Mouse (Mus musculus): Measurements from ENCODE around the gene Ccser1. TPM values are rescaled to one million over a fixed set of nuclear protein-coding genes. Genes with fewer than 3 reads are reported as not detected.

Ccser1 gene
- total RNA-seq, 2 experiments from 2014 or later: 0.82 to 1.1 TPM

DNA sequence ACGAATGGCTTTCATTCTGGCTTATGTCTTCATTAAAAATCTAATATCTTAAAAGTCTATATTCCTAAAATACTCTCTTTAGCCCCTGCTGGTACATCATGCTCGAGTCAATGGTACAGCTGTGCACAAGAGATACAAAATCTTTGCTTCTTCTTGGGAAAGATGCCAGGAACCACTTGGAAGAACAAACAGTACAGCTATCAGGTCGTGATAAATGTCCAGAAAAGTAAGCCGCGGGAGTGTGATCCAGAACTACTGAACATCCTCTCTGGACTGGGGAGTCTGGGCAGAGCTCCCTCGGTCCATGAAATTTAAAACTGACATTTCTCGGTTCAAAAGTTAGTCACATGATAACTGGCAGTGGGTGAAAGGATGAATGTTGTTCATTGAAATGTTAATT lies 99.4 kb downstream of the Ccser1 start:
- DNase-seq: peak; percentile 15
- Histone ChIP-seq H3K27ac (no peak overlapping the region), H3K4me3 (0 out of 2 replicates have a peak overlapping the region, but pooled peaks have one; percentile 13)
- intact Hi-C loops (cut with DNase I): no loop called here
- no peak for TF ChIP-seq CTCF (IDR thresholded peaks at IDR 0.05)

- intact Hi-C loops (cut with DNase I): no loop called here
- DNase-seq: no peak
- no peak for TF ChIP-seq CTCF (IDR thresholded peaks at IDR 0.05)
- H3K27ac ChIP-seq: no peak overlapping the region
- H3K4me3 ChIP-seq: peak overlapping the region; percentile 13; the same call in 1 of the 2 replicates
Measured at GRCm38 (mm10) chr6:61292927-61293326, 112.8 kb downstream of the Ccser1 start.

DNA sequence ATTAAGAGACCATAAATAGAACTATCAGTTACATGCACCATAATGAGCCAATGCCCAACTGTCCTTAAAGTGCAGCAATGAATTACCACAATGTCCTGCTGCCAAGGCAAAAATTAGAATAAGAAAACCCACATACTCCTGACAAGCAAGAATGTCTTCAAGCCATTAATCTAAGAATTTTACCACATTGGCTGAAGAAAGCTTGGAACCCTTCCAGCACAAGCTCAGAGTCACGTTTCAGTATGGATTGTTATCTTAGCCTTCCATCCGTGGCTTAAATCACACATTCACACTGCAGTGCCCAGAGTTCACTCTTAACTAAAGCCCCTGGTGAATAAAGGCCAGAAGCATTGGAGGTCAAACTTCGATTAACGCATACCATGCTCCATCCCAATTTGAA lies 115.4 kb downstream of the Ccser1 start:
- H3K27ac ChIP-seq: no peak overlapping the region
- no peak for DNase-seq
- no peak overlapping the region for H3K4me3 ChIP-seq
- no peak for TF ChIP-seq CTCF (IDR thresholded peaks at IDR 0.05)
- intact Hi-C loops (cut with DNase I): no loop called here

GRCm38 (mm10) chr6:61296188-61297037 lies 116.3 kb downstream of the Ccser1 start:
- intact Hi-C loops (cut with DNase I): no loop called here
- no peak for DNase-seq
- TF ChIP-seq CTCF (IDR thresholded peaks at IDR 0.05): no peak
- no peak overlapping the region for H3K27ac ChIP-seq
- no peak overlapping the region for H3K4me3 ChIP-seq

DNA sequence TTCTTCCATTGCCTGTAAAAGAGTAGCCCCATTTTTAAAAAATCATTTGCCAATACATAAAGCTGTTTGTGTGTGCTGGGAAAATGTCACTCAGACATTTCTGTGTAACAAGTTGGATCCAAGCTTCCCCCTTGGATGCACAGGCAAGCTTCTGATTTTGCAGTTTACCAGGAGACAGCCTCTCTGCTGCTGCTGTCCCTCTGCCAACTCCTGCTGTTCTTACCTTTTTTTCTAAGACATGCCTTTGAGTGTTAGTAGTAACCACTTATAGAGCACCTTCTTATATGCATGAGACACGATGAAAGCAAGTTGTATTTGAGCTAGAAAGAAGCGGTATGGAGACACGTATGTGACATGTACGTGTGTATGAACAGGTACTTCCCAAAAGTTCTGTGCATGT lies 120.3 kb downstream of the Ccser1 start:
- Histone ChIP-seq H3K27ac (no peak overlapping the region), H3K4me3 (no peak overlapping the region)
- DNase-seq: no peak
- TF ChIP-seq CTCF (IDR thresholded peaks at IDR 0.05): no peak
- intact Hi-C loops (cut with DNase I): loop anchor here (2.0 to 5.0 kb wide), 2 partner anchors 238 to 314 kb away; no protein-coding TSS in a partner anchor

DNA sequence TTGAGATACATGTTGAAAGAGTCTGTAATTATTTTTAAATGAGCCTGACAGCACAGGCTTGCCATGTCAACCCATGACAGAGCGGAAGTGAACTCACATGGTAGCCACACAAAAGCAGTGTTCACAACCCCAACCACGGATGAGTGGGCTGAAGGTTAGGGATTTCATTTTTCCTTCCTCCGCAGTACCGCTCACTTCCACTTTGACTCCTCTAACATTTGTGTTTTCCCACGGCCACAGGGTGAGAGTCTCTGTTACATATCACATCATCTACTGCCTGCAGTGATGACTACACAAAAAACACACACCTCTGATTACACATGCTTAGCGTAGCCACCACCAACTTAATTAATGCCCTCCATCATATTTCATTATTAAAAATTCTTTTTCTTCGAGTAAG lies 120.9 kb downstream of the Ccser1 start:
- no peak for TF ChIP-seq CTCF (IDR thresholded peaks at IDR 0.05)
- Histone ChIP-seq H3K4me3 (no peak overlapping the region), H3K27ac (no peak overlapping the region)
- DNase-seq: no peak
- intact Hi-C loops (cut with DNase I): loop anchor here (2.0 to 5.0 kb wide), 2 partner anchors 239 to 314 kb away; no protein-coding TSS in a partner anchor

- Histone ChIP-seq H3K4me3 (no peak overlapping the region), H3K27ac (no peak overlapping the region)
- intact Hi-C loops (cut with DNase I): loop anchor here (2.0 to 5.0 kb wide), 2 partner anchors 239 to 315 kb away; no protein-coding TSS in a partner anchor
- peak; percentile 91 for TF ChIP-seq CTCF (IDR thresholded peaks at IDR 0.05)
- no peak for DNase-seq
Measured at GRCm38 (mm10) chr6:61301631-61302030, 121.5 kb downstream of the Ccser1 start.

DNA sequence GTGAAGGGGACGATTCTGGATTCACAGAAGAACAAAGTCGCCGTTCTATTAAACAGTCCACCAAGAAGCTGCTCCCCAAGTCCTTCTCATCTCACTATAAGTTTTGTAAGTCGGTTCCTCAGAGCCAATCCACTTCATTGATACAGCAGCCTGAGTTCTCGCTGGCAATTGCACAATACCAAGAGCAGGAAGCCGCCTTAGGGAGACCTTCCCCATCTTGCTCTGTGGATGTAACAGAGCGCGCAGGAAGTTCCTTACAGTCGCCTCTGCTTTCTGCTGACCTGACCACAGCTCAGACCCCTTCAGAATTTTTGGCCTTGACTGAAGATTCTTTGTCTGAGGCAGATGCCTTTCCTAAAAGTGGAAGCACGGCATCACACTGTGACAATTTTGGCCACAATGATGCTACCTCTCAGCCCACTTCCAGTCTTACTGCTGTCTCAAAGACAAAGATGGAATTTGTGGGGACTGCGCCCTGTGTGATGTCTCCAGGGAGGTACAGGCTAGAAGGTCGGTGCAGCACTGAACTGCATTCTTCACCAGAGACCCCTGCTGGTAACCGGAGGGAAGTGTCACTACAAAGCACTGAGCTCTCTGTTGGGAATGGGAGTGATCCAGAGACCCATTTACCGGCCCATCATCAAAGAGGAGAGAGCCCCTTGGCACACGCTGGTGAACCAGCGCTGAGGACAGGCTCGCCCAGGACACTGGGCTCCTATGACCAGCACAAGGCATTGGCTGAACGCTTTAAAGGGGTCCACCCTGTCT lies 131.4 kb downstream of the Ccser1 start:
- DNase-seq: no peak
- H3K27ac ChIP-seq: no peak overlapping the region
- no peak overlapping the region for H3K4me3 ChIP-seq
- TF ChIP-seq CTCF (IDR thresholded peaks at IDR 0.05): 0 out of 2 replicates have a peak, but pooled peaks have one; percentile 3
- intact Hi-C loops (cut with DNase I): no loop called here

- no peak overlapping the region for H3K4me3 ChIP-seq
- DNase-seq: peak; percentile 20
- intact Hi-C loops (cut with DNase I): no loop called here
- no peak overlapping the region for H3K27ac ChIP-seq
- TF ChIP-seq CTCF (IDR thresholded peaks at IDR 0.05): peak; percentile 71
Measured at GRCm38 (mm10) chr6:61315884-61316601, 135.9 kb downstream of the Ccser1 start.

DNA sequence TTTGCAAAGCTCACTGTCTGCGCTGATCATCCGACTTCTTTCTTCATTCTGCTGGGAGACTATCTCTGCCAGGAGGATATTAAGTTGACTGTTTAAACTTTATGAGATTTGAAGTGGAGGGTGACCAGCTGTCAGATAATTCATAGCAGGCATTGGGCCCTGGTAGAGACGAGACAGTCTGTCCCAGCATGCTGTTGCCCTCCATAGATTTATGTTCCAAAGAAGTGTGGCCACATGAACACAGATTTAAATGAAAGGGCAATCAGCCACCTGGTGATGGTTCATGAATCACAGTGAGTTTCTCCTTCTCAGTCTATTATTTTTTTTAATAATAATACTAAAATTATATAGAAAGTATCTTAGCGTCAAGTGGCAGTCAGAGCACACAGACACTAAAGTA lies 140.7 kb downstream of the Ccser1 start:
- H3K4me3 ChIP-seq: no peak overlapping the region

GRCm38 (mm10) chr6:61322328-61322727 lies 142.2 kb downstream of the Ccser1 start:
- TF ChIP-seq CTCF (IDR thresholded peaks at IDR 0.05): no peak
- DNase-seq: no peak
- intact Hi-C loops (cut with DNase I): no loop called here
- no peak overlapping the region for H3K4me3 ChIP-seq
- no peak overlapping the region for H3K27ac ChIP-seq

More for the DNA sequence above, 140.7 kb downstream of the Ccser1 start:
- no peak for DNase-seq
- intact Hi-C loops (cut with DNase I): no loop called here
- no peak overlapping the region for H3K27ac ChIP-seq
- TF ChIP-seq CTCF (IDR thresholded peaks at IDR 0.05): no peak

- DNase-seq: no peak
- Histone ChIP-seq H3K4me3 (no peak overlapping the region), H3K27ac (no peak overlapping the region)
- TF ChIP-seq CTCF (IDR thresholded peaks at IDR 0.05): no peak
- intact Hi-C loops (cut with DNase I): no loop called here
Measured at GRCm38 (mm10) chr6:61326131-61326530, 146.0 kb downstream of the Ccser1 start.
